Comparison of ENCODE assay signal across 20 mouse cellular contexts in genomic region chr10:95348457-95348856, GRCm38 (mm10).
"Had no signal": no experiment of that assay in that cellular context is flagged by ENCODE, and none has a peak within 500 bp of the region (broad histone marks: within the 10 kb centered on the region; RNA-seq: fewer than 3 reads in every experiment).

No protein-coding gene starts in this region.

- ATAC-seq: hindbrain, postnatal 0 days; liver, embryonic 12.5 days had no signal

- H3K27ac ChIP-seq: heart, embryonic 10.5 days; hindbrain, embryonic 13.5 days; hindbrain, embryonic 15.5 days; hindbrain, postnatal 0 days; layer of hippocampus, adult 2 months; left cerebral cortex, adult 2 months; limb, embryonic 13.5 days; limb, embryonic 15.5 days; liver, embryonic 12.5 days; liver, embryonic 14.5 days had no signal

- H3K4me1 ChIP-seq: heart, embryonic 12.5 days; hindbrain, embryonic 13.5 days; hindbrain, embryonic 15.5 days; limb, embryonic 13.5 days; limb, embryonic 15.5 days; liver, embryonic 12.5 days had no signal

- H3K4me3 ChIP-seq: heart, embryonic 10.5 days; heart, embryonic 12.5 days; hindbrain, embryonic 13.5 days; hindbrain, embryonic 15.5 days; layer of hippocampus, adult 2 months; left cerebral cortex, adult 2 months; limb, embryonic 13.5 days; limb, embryonic 15.5 days; liver, embryonic 12.5 days had no signal

- H3K36me3 ChIP-seq: heart, embryonic 10.5 days; heart, embryonic 12.5 days; hindbrain, embryonic 13.5 days; hindbrain, embryonic 15.5 days; limb, embryonic 13.5 days; limb, embryonic 15.5 days; liver, embryonic 12.5 days had no signal

- DNase-seq: gastrocnemius, postnatal 14 days; gastrocnemius, postnatal 36 days; heart, adult 18-20 months; heart, postnatal 10 days; kidney, adult 18-20 months; kidney, adult 8-10 months; kidney, postnatal 10 days; kidney, postnatal 25 days; kidney, postnatal 4 days had no signal

- H3K9me3 ChIP-seq: heart, embryonic 10.5 days; hindbrain, embryonic 13.5 days; limb, embryonic 15.5 days had no signal

- H3K4me2 ChIP-seq: heart, embryonic 12.5 days; hindbrain, embryonic 13.5 days; hindbrain, embryonic 15.5 days; limb, embryonic 13.5 days; limb, embryonic 15.5 days; liver, embryonic 12.5 days had no signal

- H3K9ac ChIP-seq: heart, embryonic 12.5 days; hindbrain, embryonic 13.5 days; hindbrain, embryonic 15.5 days; limb, embryonic 13.5 days; limb, embryonic 15.5 days; liver, embryonic 12.5 days; liver, embryonic 14.5 days had no signal

- H3K27me3 ChIP-seq: heart, embryonic 12.5 days; hindbrain, embryonic 13.5 days; hindbrain, embryonic 15.5 days; limb, embryonic 13.5 days; limb, embryonic 15.5 days; liver, embryonic 12.5 days had no signal
